Mouse (Mus musculus) kidney, embryonic 14.5 days (tissue): ENCODE results near the gene Smyd3. TPM values are rescaled to one million over a fixed set of nuclear protein-coding genes. Genes with fewer than 3 reads are reported as not detected.
"Not testable (repeated sequence)": the region's sequence is repeated elsewhere in the genome, so short reads cannot be mapped to it uniquely, and the experiment has no call there.

Source experiments
- ATAC-seq: fragments of 200-750 bp; cut with Nextera tagmentation; 2 replicates; pipeline ENCODE4 v1.8.0; 2017; ENCODE audit warnings: moderate number of reproducible peaks, mild to moderate bottlenecking, moderate TSS enrichment, moderate library complexity; ENCODE audit not compliant: low FRiP score, low TSS enrichment
- H3K27ac ChIP-seq: fragments of 300-500 bp; sonication (generic); 2 replicates; pipeline ENCODE4 v1.5.1; 2014; ENCODE audit warnings: low read depth, mild to moderate bottlenecking, low read length, moderate library complexity, mixed read lengths
- H3K27me3 ChIP-seq: fragments of 300-500 bp; sonication (generic); 2 replicates; pipeline ENCODE4 v1.6.1; 2014; ENCODE audit warnings: mild to moderate bottlenecking, low read length; ENCODE audit not compliant: control insufficient read depth, insufficient read depth
- H3K36me3 ChIP-seq: fragments of 300-500 bp; sonication (generic); 2 replicates; pipeline ENCODE4 v1.6.1; 2014; ENCODE audit warnings: low read length, mixed read lengths; ENCODE audit not compliant: control insufficient read depth, insufficient read depth
- H3K4me1 ChIP-seq: fragments of 300-500 bp; sonication (generic); 2 replicates; pipeline ENCODE4 v1.6.1; 2014; ENCODE audit warnings: low read length, mixed read lengths; ENCODE audit not compliant: control insufficient read depth, insufficient read depth
- H3K4me2 ChIP-seq: fragments of 300-500 bp; sonication (generic); replicated peaks from 2 replicates; pipeline ENCODE4 v1.6.1; 2014; ENCODE audit warnings: low read depth, mild to moderate bottlenecking, low read length
- H3K4me3 ChIP-seq: fragments of 300-500 bp; sonication (generic); 2 replicates; pipeline ENCODE4 v1.5.1; 2014; ENCODE audit warnings: mild to moderate bottlenecking, low read length
- H3K9ac ChIP-seq: fragments of 300-500 bp; sonication (generic); 2 replicates; pipeline ENCODE4 v1.6.1; 2014; ENCODE audit warnings: low read depth, mild to moderate bottlenecking, low read length, moderate library complexity
- H3K9me3 ChIP-seq: fragments of 300-500 bp; sonication (generic); 2 replicates; pipeline ENCODE4 v1.6.1; 2016; ENCODE audit warnings: low read length; ENCODE audit not compliant: control insufficient read depth
- WGBS: fragments of 180-500 bp; shearing (Covaris S2); extraction: QIAGEN DNeasy Blood & Tissue Kit; methylation state at CpG from one replicate; pipeline ENCODE4 v1.1.7; 2014; 5-methylcytosine and 5-hydroxymethylcytosine counted together
- polyA plus RNA-seq: library from polyadenylated mRNA; unstranded; fragments of >200 nt; fragmentation: Nextera tagmentation; extraction: Ambion mirVana; gene quantifications from 2 replicates; pipeline ENCODE4 v1.2.1, GENCODE M21; 2014

Smyd3 gene
- polyA plus RNA-seq, 1 experiment from 2014 or later, result 21.5 TPM

DNA sequence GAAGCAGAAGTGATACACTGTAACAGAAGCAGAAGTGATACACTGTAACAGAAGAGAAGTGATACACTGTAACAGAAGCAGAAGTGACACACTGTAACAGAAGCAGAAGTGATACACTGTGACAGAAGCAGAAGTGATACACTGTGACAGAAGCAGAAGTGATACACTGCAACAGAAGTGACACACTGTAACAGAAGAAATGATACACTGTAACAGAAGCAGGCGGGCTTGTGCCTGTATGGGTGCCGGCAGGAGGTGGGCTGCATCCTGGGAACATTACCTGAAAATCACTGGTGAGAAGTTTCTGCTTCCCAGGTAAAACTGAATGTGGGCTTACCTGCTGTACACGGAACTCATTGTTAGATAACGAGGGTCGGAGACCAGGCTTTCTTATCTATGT is 353.6 kb downstream of the Smyd3 start:
- 91% methylated on average over 5 of the region's 5 CpGs for WGBS
- not testable (repeated sequence) for H3K36me3 ChIP-seq, H3K27ac ChIP-seq, H3K4me1 ChIP-seq, H3K9me3 ChIP-seq, H3K4me2 ChIP-seq, ATAC-seq, H3K9ac ChIP-seq, H3K4me3 ChIP-seq, H3K27me3 ChIP-seq

DNA sequence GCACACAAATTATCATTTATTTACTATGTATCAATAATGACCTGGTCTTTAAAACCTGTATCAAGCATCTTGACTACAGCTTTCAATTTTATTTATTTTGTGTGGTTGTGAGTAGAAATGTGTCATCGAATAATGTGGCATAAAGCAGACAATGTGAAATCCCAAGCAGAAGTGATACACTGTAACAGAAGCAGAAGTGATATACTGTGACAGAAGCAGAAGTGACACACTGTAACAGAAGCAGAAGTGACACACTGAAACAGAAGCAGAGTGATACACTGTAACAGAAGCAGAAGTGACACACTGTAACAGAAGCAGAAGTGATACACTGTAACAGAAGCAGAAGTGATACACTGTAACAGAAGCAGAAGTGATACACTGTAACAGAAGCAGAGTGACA is 355.1 kb downstream of the Smyd3 start:
- not testable (repeated sequence) for H3K9me3 ChIP-seq, ATAC-seq, H3K27me3 ChIP-seq, H3K9ac ChIP-seq, H3K27ac ChIP-seq, H3K4me2 ChIP-seq, H3K4me3 ChIP-seq, H3K4me1 ChIP-seq, H3K36me3 ChIP-seq
- WGBS, result 88% methylated on average over 1 of the region's 1 CpGs

GRCm38 (mm10) chr1:179161947-179162346 is 355.9 kb downstream of the Smyd3 start:
- Histone ChIP-seq H3K27ac (no peak overlapping the region), H3K4me1 (no peaks in the 10 kb centered on the region), H3K9me3 (no peaks in the 10 kb centered on the region), H3K4me2 (no peak overlapping the region), H3K4me3 (no peak overlapping the region), H3K27me3 (no peaks in the 10 kb centered on the region), H3K9ac (no peak overlapping the region), H3K36me3 (no peaks in the 10 kb centered on the region)
- 65% methylated on average over 6 of the region's 6 CpGs for WGBS
- no peak for ATAC-seq

DNA sequence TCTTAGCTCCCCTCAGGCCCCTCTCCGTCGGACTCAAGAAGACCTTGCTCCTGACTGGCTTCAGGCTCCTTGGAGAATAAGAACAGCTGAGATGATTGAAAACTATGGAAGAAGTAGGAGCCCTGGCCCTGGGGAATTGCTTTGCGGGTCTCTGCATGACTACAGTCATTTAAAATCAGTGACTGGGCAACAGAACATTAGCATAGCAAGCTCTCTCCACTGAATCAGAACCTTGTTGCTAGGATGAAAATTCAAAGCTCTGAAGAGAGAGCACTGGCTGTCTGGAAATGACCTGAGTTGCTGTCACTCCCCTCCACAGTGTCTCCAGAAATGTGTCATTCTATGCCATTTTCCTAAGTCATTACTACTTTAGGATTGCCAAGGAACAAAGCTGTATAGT is 357.1 kb downstream of the Smyd3 start:
- Histone ChIP-seq H3K4me1 (no peaks in the 10 kb centered on the region), H3K9me3 (no peaks in the 10 kb centered on the region), H3K27ac (no peak overlapping the region), H3K4me3 (no peak overlapping the region), H3K9ac (no peak overlapping the region), H3K27me3 (no peaks in the 10 kb centered on the region), H3K4me2 (no peak overlapping the region), H3K36me3 (no peaks in the 10 kb centered on the region)
- WGBS, result 79% methylated on average over 3 of the region's 3 CpGs
- no peak for ATAC-seq

DNA sequence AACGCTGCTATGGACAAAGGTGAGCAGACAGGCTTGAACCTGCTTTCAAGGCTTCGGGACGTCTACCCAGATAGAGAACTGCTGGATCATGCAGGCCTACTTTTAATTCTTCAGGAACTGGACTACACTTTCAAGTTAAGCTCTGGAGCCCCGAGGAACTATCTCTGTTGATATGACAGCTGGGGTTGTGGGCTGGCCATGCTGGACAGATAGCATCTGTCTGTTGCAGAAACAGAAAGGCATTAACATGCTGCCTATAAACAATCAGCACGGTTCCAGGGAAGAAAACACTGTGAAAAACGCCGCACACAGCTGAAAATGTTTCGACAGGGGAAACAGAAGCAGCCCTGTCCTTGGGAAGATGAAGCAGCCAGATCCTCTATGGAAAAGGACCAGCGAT is 365.5 kb downstream of the Smyd3 start:
- Histone ChIP-seq H3K4me3 (no peak overlapping the region), H3K27me3 (no peaks in the 10 kb centered on the region), H3K4me2 (no peak overlapping the region), H3K27ac (no peak overlapping the region), H3K9me3 (no peaks in the 10 kb centered on the region), H3K36me3 (no peaks in the 10 kb centered on the region), H3K9ac (no peak overlapping the region), H3K4me1 (no peaks in the 10 kb centered on the region)
- 66% methylated on average over 9 of the region's 9 CpGs for WGBS
- ATAC-seq, result no peak

DNA sequence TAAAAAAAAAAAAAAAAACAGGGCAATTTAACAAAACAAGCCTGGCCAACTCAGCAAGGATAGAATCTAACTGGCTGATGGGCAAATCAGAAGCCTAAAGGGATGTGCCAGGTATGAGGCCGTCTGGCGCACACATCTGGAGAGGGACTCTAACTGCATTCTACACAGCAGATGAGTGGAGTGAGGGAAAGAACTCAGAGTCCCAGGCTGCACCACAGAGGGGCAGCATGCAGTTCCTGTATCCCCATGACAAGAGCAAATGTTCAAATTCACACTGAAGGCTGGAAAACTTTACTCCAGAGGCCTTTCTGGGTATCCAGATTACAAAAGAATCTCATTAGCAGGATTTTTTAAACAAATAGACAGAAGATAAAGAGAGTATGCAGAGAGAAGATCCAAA is 366.6 kb downstream of the Smyd3 start:
- Histone ChIP-seq H3K9me3 (no peaks in the 10 kb centered on the region), H3K36me3 (no peaks in the 10 kb centered on the region), H3K27ac (no peak overlapping the region), H3K4me3 (no peak overlapping the region), H3K9ac (no peak overlapping the region), H3K4me1 (no peaks in the 10 kb centered on the region), H3K27me3 (no peaks in the 10 kb centered on the region), H3K4me2 (no peak overlapping the region)
- ATAC-seq, result no peak
- WGBS, result 85% methylated on average over 2 of the region's 2 CpGs

DNA sequence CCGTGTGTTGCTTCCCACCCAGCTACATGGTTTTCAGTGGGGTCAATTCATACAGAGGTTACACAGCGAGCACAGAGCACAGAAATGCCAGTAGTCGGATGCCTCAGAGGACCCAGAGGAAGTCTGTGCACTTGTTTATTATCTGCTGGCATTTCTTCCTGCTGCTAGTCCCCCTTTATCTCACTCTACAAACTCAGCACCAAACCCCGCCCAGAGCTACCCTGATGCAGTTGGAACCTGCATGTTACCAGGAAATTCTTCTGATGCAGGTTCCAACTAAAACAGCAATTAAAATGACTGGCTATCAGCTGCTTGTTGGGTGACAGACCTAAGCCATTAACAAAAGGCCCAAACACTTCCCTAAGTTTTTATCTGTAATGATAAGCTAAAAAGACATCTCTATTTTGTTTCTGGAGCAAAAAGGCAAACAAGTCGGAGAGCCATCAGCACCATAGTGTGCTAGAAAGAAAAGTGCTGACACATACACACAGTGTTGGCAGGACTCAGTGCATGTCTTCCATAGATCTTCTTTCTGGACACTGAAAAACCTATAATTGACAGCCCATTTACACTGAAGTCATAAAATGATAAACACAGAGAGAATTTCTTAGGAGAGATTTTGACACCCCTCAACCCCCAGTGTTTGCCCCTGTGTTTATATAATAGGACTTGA is 368.2 kb downstream of the Smyd3 start:
- no peak overlapping the region for H3K27ac ChIP-seq

DNA sequence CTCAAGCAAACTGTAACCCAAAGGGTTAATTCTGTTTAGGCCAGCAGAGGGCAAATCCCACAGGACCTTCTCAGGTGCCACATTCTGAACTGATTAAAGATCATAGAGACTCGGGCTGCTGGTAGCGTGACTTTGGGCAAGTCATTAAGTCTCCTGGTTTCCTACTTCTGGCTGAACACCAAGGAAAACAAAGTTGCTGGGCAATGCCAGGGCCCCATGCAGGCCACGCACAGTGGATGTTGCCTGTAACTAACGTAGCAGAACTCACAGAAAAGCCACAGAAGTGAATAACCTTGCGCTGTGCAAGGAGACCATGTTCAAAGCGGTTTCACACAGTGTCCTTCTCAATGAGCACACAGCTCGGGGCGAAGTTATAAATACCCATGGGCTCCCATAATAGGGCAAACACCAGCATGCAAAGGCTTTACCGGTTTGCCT is 371.1 kb downstream of the Smyd3 start:
- no peak overlapping the region for H3K27ac ChIP-seq
- peaks cover 15% of the 10 kb centered on the region for H3K4me1 ChIP-seq
- ATAC-seq, result no peak
- H3K36me3 ChIP-seq, result no peaks in the 10 kb centered on the region
- H3K9ac ChIP-seq, result no peak overlapping the region
- H3K4me3 ChIP-seq, result no peak overlapping the region
- no peaks in the 10 kb centered on the region for H3K27me3 ChIP-seq
- 53% methylated on average over 9 of the region's 9 CpGs for WGBS
- H3K9me3 ChIP-seq, result no peaks in the 10 kb centered on the region
- H3K4me2 ChIP-seq, result no peak overlapping the region

More for the DNA sequence above, 368.2 kb downstream of the Smyd3 start:
- Histone ChIP-seq H3K36me3 (no peaks in the 10 kb centered on the region), H3K4me3 (no peak overlapping the region), H3K27me3 (no peaks in the 10 kb centered on the region), H3K9ac (no peak overlapping the region), H3K9me3 (no peaks in the 10 kb centered on the region), H3K4me1 (peaks cover 6% of the 10 kb centered on the region; the same call in 1 of the 2 replicates), H3K4me2 (no peak overlapping the region)
- no peak for ATAC-seq
- WGBS, result 83% methylated on average over 5 of the region's 5 CpGs

GRCm38 (mm10) chr1:179143154-179143832 is 374.5 kb downstream of the Smyd3 start:
- Histone ChIP-seq H3K4me2 (no peak overlapping the region), H3K9ac (no peak overlapping the region), H3K27me3 (no peaks in the 10 kb centered on the region), H3K4me1 (peaks cover 15% of the 10 kb centered on the region), H3K36me3 (no peaks in the 10 kb centered on the region), H3K27ac (peak overlapping the region; percentile 53; the same call in 1 of the 2 replicates), H3K4me3 (no peak overlapping the region), H3K9me3 (no peaks in the 10 kb centered on the region)
- WGBS, result 32% methylated on average over 11 of the region's 11 CpGs
- peak; percentile 61 for ATAC-seq
